Mouse (Mus musculus): ENCODE data around the gene Kpna3. TPM values are rescaled to one million over a fixed set of nuclear protein-coding genes. Genes with fewer than 3 reads are reported as not detected.

The Kpna3 gene
- total RNA-seq, 1 experiment, result 38.0 TPM

DNA sequence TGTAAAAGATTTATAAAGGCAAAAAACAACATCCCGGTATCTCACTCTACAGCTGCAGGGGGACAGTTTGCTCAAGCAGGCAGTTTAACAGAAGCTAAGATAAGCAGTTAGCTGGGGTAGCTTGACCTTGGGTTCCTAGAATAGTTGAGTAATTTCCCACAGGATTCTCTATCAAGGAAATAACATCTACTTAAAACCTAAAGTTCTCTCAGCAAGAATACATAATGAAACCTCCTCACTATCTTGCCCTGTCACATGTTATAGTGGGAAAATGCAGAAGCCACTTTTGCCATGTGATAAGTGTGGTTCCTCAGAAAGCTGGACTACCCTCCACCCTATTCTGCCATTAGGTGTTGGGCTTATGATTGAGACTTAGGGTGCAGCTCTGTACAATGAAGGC is 116.9 kb downstream of the Kpna3 start:
- in situ Hi-C loops (cut with MboI; ENCODE audit: low sequenced_read_pairs in 2 of 2, unreplicated experiment in 2 of 2), result no loop called here
- Histone ChIP-seq H3K27ac (ENCODE audit: insufficient read depth, low read depth, low read length, poor library complexity, severe bottlenecking) (no peak overlapping the region), H3K4me3 (ENCODE audit: insufficient read depth in 1 of 2, low read depth in 1 of 2, low read length in 2 of 2, poor library complexity in 1 of 2, severe bottlenecking in 1 of 2) (no peak overlapping the region), H3K4me1 (ENCODE audit: control insufficient read depth in 2 of 2, insufficient read depth in 2 of 2, low read length in 2 of 2, poor library complexity in 1 of 2) (peaks cover 1 to 3% of the 10 kb centered on the region in 2 experiments; a peak in 3 of 4 replicates), H3K9ac (ENCODE audit: insufficient read depth, low read depth, low read length, poor library complexity, severe bottlenecking) (no peak overlapping the region), H3K9me3 (ENCODE audit: control insufficient read depth, insufficient read depth, low read depth, low read length) (no peaks in the 10 kb centered on the region), H3K36me3 (ENCODE audit: control insufficient read depth, insufficient read depth, low read length, poor library complexity, severe bottlenecking) (no peaks in the 10 kb centered on the region)
- DNase-seq (ENCODE audit: low read depth, low spot score), result no peak
- no peak for TF ChIP-seq CHD2 (IDR thresholded peaks at IDR 0.05; ENCODE audit: low read depth, low read length)
- no peak for TF ChIP-seq MAFK (IDR thresholded peaks at IDR 0.05; ENCODE audit: insufficient read depth, low read depth, low read length)
- TF ChIP-seq ZNF384 (IDR thresholded peaks at IDR 0.05; ENCODE audit: low read depth, low read length), result no peak
- no peak for TF ChIP-seq HCFC1 (IDR thresholded peaks at IDR 0.05; ENCODE audit: borderline replicate concordance, insufficient read depth, low read length)
- TF ChIP-seq ZC3H11A (IDR thresholded peaks at IDR 0.05; ENCODE audit: borderline replicate concordance, low read depth, low read length), result no peak

DNA sequence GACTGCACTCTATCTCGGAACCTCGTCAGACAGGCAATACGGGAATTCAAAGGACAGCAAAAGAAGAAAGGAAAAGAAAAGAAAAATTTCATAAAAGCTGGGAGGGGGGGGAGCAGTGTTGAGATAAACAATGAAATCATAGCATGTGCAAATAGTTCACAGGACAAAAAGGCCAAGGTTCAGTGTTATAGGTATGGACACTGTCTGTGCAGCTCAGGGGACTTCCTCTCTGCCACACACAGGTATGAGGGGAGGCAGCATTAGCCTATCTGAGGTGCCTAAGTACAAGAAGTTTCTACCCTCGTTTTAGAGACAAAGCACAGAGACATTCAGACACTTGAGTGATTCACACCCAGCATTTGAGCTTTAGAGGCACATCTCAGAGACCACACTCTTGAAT is 118.5 kb downstream of the Kpna3 start:
- Histone ChIP-seq H3K9me3 (ENCODE audit: control insufficient read depth, insufficient read depth, low read depth, low read length) (no peaks in the 10 kb centered on the region), H3K9ac (ENCODE audit: insufficient read depth, low read depth, low read length, poor library complexity, severe bottlenecking) (no peak overlapping the region), H3K36me3 (ENCODE audit: control insufficient read depth, insufficient read depth, low read length, poor library complexity, severe bottlenecking) (no peaks in the 10 kb centered on the region), H3K4me3 (ENCODE audit: insufficient read depth in 1 of 2, low read depth in 1 of 2, low read length in 2 of 2, poor library complexity in 1 of 2, severe bottlenecking in 1 of 2) (no peak overlapping the region), H3K27ac (ENCODE audit: insufficient read depth, low read depth, low read length, poor library complexity, severe bottlenecking) (no peak overlapping the region), H3K4me1 (ENCODE audit: control insufficient read depth in 2 of 2, insufficient read depth in 2 of 2, low read length in 2 of 2, poor library complexity in 1 of 2) (0 out of 4 replicates have a peak, but pooled peaks cover 0 to 3% of the 10 kb centered on the region in 2 experiments)
- TF ChIP-seq MAFK (IDR thresholded peaks at IDR 0.05; ENCODE audit: insufficient read depth, low read depth, low read length) (no peak), ZC3H11A (IDR thresholded peaks at IDR 0.05; ENCODE audit: borderline replicate concordance, low read depth, low read length) (no peak), CHD2 (IDR thresholded peaks at IDR 0.05; ENCODE audit: low read depth, low read length) (no peak), ZNF384 (IDR thresholded peaks at IDR 0.05; ENCODE audit: low read depth, low read length) (no peak)
- no peak for DNase-seq (ENCODE audit: low read depth, low spot score)
- in situ Hi-C loops (cut with MboI; ENCODE audit: low sequenced_read_pairs in 2 of 2, unreplicated experiment in 2 of 2), result no loop called here

DNA sequence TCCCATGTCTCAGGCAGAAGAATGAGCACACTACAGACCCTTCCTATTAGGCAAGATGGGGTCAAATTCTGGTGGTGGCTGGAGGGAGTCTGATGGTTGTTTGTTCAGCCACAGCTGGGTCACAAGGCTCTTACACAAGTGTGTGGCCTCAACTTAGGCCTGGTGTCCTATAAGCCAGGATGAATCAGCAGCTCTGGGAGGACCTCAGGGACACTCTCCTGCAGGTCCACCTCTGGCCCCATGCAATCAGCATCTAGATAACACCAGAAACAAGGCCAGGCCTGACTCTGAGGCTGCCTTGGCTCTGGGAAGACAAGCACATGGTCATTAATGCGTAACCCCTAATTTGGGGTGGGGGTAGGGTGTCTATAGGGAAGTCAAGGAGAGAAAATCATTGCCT is 118.9 kb downstream of the Kpna3 start:
- no peak overlapping the region for H3K9ac ChIP-seq (ENCODE audit: insufficient read depth, low read depth, low read length, poor library complexity, severe bottlenecking)
- no peak for TF ChIP-seq ZNF384 (IDR thresholded peaks at IDR 0.05; ENCODE audit: low read depth, low read length)
- no peak for TF ChIP-seq HCFC1 (IDR thresholded peaks at IDR 0.05; ENCODE audit: borderline replicate concordance, insufficient read depth, low read length)
- no peak for TF ChIP-seq MAFK (IDR thresholded peaks at IDR 0.05; ENCODE audit: insufficient read depth, low read depth, low read length)
- no peak for TF ChIP-seq CHD2 (IDR thresholded peaks at IDR 0.05; ENCODE audit: low read depth, low read length)
- no peak for TF ChIP-seq ZC3H11A (IDR thresholded peaks at IDR 0.05; ENCODE audit: borderline replicate concordance, low read depth, low read length)
- no peaks in the 10 kb centered on the region for H3K36me3 ChIP-seq (ENCODE audit: control insufficient read depth, insufficient read depth, low read length, poor library complexity, severe bottlenecking)
- in situ Hi-C loops (cut with MboI; ENCODE audit: low sequenced_read_pairs in 2 of 2, unreplicated experiment in 2 of 2), result no loop called here
- H3K4me1 ChIP-seq (ENCODE audit: control insufficient read depth in 2 of 2, insufficient read depth in 2 of 2, low read length in 2 of 2, poor library complexity in 1 of 2), result 0 out of 4 replicates have a peak, but pooled peaks cover 0 to 3% of the 10 kb centered on the region in 2 experiments
- H3K9me3 ChIP-seq (ENCODE audit: control insufficient read depth, insufficient read depth, low read depth, low read length), result no peaks in the 10 kb centered on the region
- H3K27ac ChIP-seq (ENCODE audit: insufficient read depth, low read depth, low read length, poor library complexity, severe bottlenecking), result no peak overlapping the region
- DNase-seq (ENCODE audit: low read depth, low spot score), result no peak
- H3K4me3 ChIP-seq (ENCODE audit: insufficient read depth in 1 of 2, low read depth in 1 of 2, low read length in 2 of 2, poor library complexity in 1 of 2, severe bottlenecking in 1 of 2), result no peak overlapping the region

- Histone ChIP-seq H3K4me3 (ENCODE audit: insufficient read depth in 1 of 2, low read depth in 1 of 2, low read length in 2 of 2, poor library complexity in 1 of 2, severe bottlenecking in 1 of 2) (peak overlapping the region in 1 of 2 experiments; percentile 50; a peak in 2 of 4 replicates), H3K36me3 (ENCODE audit: control insufficient read depth, insufficient read depth, low read length, poor library complexity, severe bottlenecking) (no peaks in the 10 kb centered on the region), H3K9me3 (ENCODE audit: control insufficient read depth, insufficient read depth, low read depth, low read length) (no peaks in the 10 kb centered on the region), H3K9ac (ENCODE audit: insufficient read depth, low read depth, low read length, poor library complexity, severe bottlenecking) (no peak overlapping the region), H3K4me1 (ENCODE audit: control insufficient read depth in 2 of 2, insufficient read depth in 2 of 2, low read length in 2 of 2, poor library complexity in 1 of 2) (0 out of 4 replicates have a peak, but pooled peaks cover 0 to 5% of the 10 kb centered on the region in 2 experiments), H3K27ac (ENCODE audit: insufficient read depth, low read depth, low read length, poor library complexity, severe bottlenecking) (no peak overlapping the region)
- peak; percentile 96 for DNase-seq (ENCODE audit: low read depth, low spot score)
- in situ Hi-C loops (cut with MboI; ENCODE audit: low sequenced_read_pairs in 2 of 2, unreplicated experiment in 2 of 2), result no loop called here
- TF ChIP-seq MAFK (IDR thresholded peaks at IDR 0.05; ENCODE audit: insufficient read depth, low read depth, low read length), result no peak
- TF ChIP-seq CHD2 (IDR thresholded peaks at IDR 0.05; ENCODE audit: low read depth, low read length), result no peak
- no peak for TF ChIP-seq ZNF384 (IDR thresholded peaks at IDR 0.05; ENCODE audit: low read depth, low read length)
- TF ChIP-seq ZC3H11A (IDR thresholded peaks at IDR 0.05; ENCODE audit: borderline replicate concordance, low read depth, low read length), result no peak; the same call in 1 of the 2 replicates
- TF ChIP-seq HCFC1 (IDR thresholded peaks at IDR 0.05; ENCODE audit: borderline replicate concordance, insufficient read depth, low read length), result no peak
Measured at GRCm38 (mm10) chr14:61316861-61317260, 122.8 kb downstream of the Kpna3 start.

Other genes starting within 250 kb of the Kpna3 start
- gene Sgcg, start 181.4 kb downstream of the Kpna3 start, total RNA-seq (2012; rRNA removed), result 0.13 TPM in 1 of 2 replicates, not detected in the other
- gene Arl11, start 130.1 kb downstream of the Kpna3 start, total RNA-seq (2012; rRNA removed), result not detected in 2 replicates
- 4.0 and 7.5 TPM in 2 replicates for gene Ebpl, start 79.4 kb downstream of the Kpna3 start, total RNA-seq (2012; rRNA removed)
- gene Spryd7, start 117.0 kb upstream of the Kpna3 start, total RNA-seq (2012; rRNA removed), result 5.1 and 6.0 TPM in 2 replicates
- 19.1 and 57.9 TPM in 2 replicates for gene Trim13, start 158.4 kb upstream of the Kpna3 start, total RNA-seq (2012; rRNA removed)
- gene Kcnrg, start 167.6 kb upstream of the Kpna3 start, total RNA-seq (2012; rRNA removed), result 0.27 and 1.2 TPM in 2 replicates